Mouse (Mus musculus) kidney, postnatal 0 days (tissue): ENCODE results near the gene Kcnk18. TPM values are rescaled to one million over a fixed set of nuclear protein-coding genes. Genes with fewer than 3 reads are reported as not detected.

Source experiments
- ATAC-seq: fragments of 200-750 bp; cut with Nextera tagmentation; replicated peaks from 2 replicates; pipeline ENCODE4 v1.8.0; 2017; ENCODE audit warnings: low read depth, moderate number of reproducible peaks, moderate TSS enrichment, moderate library complexity; ENCODE audit not compliant: low FRiP score
- DNase-seq: peaks from one replicate; pipeline ENCODE4 v3.0.0-alpha.2; 2016; ENCODE audit warnings: low spot score
- H3K27ac ChIP-seq: fragments of 300-500 bp; sonication (generic); 2 replicates; pipeline ENCODE4 v1.5.1; 2014; ENCODE audit warnings: mild to moderate bottlenecking
- H3K27me3 ChIP-seq: fragments of 300-500 bp; sonication (generic); 2 replicates; pipeline ENCODE4 v1.6.1; 2014; ENCODE audit warnings: low read length, mixed read lengths; ENCODE audit not compliant: insufficient read depth
- H3K36me3 ChIP-seq: fragments of 300-500 bp; sonication (generic); 2 replicates; pipeline ENCODE4 v1.6.1; 2014; ENCODE audit warnings: low read length, mixed read lengths; ENCODE audit not compliant: insufficient read depth
- H3K4me1 ChIP-seq: fragments of 300-500 bp; sonication (generic); replicated peaks from 2 replicates; pipeline ENCODE4 v1.6.1; 2014; ENCODE audit warnings: antibody characterized with exemption, low read length, mixed read lengths; ENCODE audit not compliant: insufficient read depth
- H3K4me2 ChIP-seq: fragments of 300-500 bp; sonication (generic); 2 replicates; pipeline ENCODE4 v1.6.1; 2014; ENCODE audit warnings: mild to moderate bottlenecking, low read length, moderate library complexity, mixed read lengths
- H3K4me3 ChIP-seq: fragments of 300-500 bp; sonication (generic); replicated peaks from 2 replicates; pipeline ENCODE4 v1.5.1; 2014; ENCODE audit warnings: low read depth, low read length
- H3K9ac ChIP-seq: fragments of 300-500 bp; sonication (generic); 2 replicates; pipeline ENCODE4 v1.6.1; 2014; ENCODE audit warnings: low read depth, low read length
- H3K9me3 ChIP-seq: fragments of 300-500 bp; sonication (generic); replicated peaks from 2 replicates; pipeline ENCODE4 v1.6.1; 2016; ENCODE audit warnings: low read length, inconsistent platforms, mixed read lengths
- CTCF ChIP-seq: IDR thresholded peaks from 2 replicates; pipeline ENCODE4 v1.5.1; 2016; ENCODE audit warnings: antibody characterized with exemption, low read depth, mild to moderate bottlenecking, moderate library complexity
- WGBS: fragments of 180-500 bp; shearing (Covaris S2); extraction: QIAGEN DNeasy Blood & Tissue Kit; methylation state at CpG from one replicate; pipeline ENCODE4 v1.1.7; 2014; 5-methylcytosine and 5-hydroxymethylcytosine counted together
- polyA plus RNA-seq: library from polyadenylated mRNA; unstranded; fragments of >200 nt; fragmentation: Nextera tagmentation; extraction: Ambion mirVana; gene quantifications from 2 replicates; pipeline ENCODE4 v1.2.1, GENCODE M21; 2015

The Kcnk18 gene
- polyA plus RNA-seq, 1 experiment from 2014 or later = not detected

- H3K9ac ChIP-seq = no peak overlapping the region
- no peak overlapping the region for H3K4me2 ChIP-seq
- no peak overlapping the region for H3K4me3 ChIP-seq
- H3K27ac ChIP-seq = no peak overlapping the region
- no peaks in the 10 kb centered on the region for H3K36me3 ChIP-seq
- WGBS = 63% methylated on average over 2 of the region's 2 CpGs
- no peaks in the 10 kb centered on the region for H3K27me3 ChIP-seq
- no peak for DNase-seq
- peaks cover 5% of the 10 kb centered on the region; the same call in 1 of the 2 replicates for H3K9me3 ChIP-seq
- ATAC-seq = no peak
- no peak for TF ChIP-seq CTCF
- H3K4me1 ChIP-seq = no peaks in the 10 kb centered on the region
These were observed 33.6 kb downstream of the Kcnk18 start for GRCm38 (mm10) chr19:59252651-59253050.

- DNase-seq = no peak
- Histone ChIP-seq H3K4me3 (no peak overlapping the region), H3K27ac (no peak overlapping the region), H3K4me1 (0 out of 2 replicates have a peak, but pooled peaks cover 3% of the 10 kb centered on the region), H3K27me3 (0 out of 2 replicates have a peak, but pooled peaks cover 8% of the 10 kb centered on the region), H3K9ac (no peak overlapping the region), H3K9me3 (peaks cover 5% of the 10 kb centered on the region; the same call in 1 of the 2 replicates), H3K4me2 (no peak overlapping the region), H3K36me3 (no peaks in the 10 kb centered on the region)
- TF ChIP-seq CTCF = no peak
- no peak for ATAC-seq
- 58% methylated on average over 5 of the region's 5 CpGs for WGBS
These were observed 40.6 kb downstream of the Kcnk18 start for GRCm38 (mm10) chr19:59259633-59260032.

- H3K27ac ChIP-seq = no peak within 1 kb of the TSS
- peak within 1 kb of the TSS; percentile 73 for H3K4me2 ChIP-seq
- peaks cover 5% of the 10 kb centered on the region; the same call in 1 of the 2 replicates for H3K9me3 ChIP-seq
- whole genome bisulfite sequencing = under 1% methylated on average over 54 of the region's 55 CpGs
- H3K9ac ChIP-seq = peak within 1 kb of the TSS; percentile 27; the same call in 1 of the 2 replicates
- 0 out of 2 replicates have a peak, but pooled peaks cover 3% of the 10 kb centered on the region for H3K4me1 ChIP-seq
- no peak for TF ChIP-seq CTCF
- no peaks in the 10 kb centered on the region for H3K36me3 ChIP-seq
- ATAC-seq = no peak; the same call in 1 of the 2 replicates
- H3K27me3 ChIP-seq = 0 out of 2 replicates have a peak, but pooled peaks cover 8% of the 10 kb centered on the region
- DNase-seq = peak; percentile 33
- peak within 1 kb of the TSS; percentile 34 for H3K4me3 ChIP-seq
These were observed 41.9 kb downstream of the Kcnk18 start, which contains the start of gene Slc18a2 for GRCm38 (mm10) chr19:59260718-59261442. TSS of gene Slc18a2 (plus strand) at chr19:59260896.

- H3K27ac ChIP-seq = no peak overlapping the region
- H3K9me3 ChIP-seq = peaks cover 5% of the 10 kb centered on the region; the same call in 1 of the 2 replicates
- 0 out of 2 replicates have a peak, but pooled peaks cover 3% of the 10 kb centered on the region for H3K4me1 ChIP-seq
- no peaks in the 10 kb centered on the region for H3K36me3 ChIP-seq
- peak overlapping the region; percentile 73 for H3K4me2 ChIP-seq
- H3K4me3 ChIP-seq = no peak overlapping the region
- DNase-seq (peak; percentile 9), ATAC-seq (no peak)
- no peak overlapping the region for H3K9ac ChIP-seq
- 0 out of 2 replicates have a peak, but pooled peaks cover 8% of the 10 kb centered on the region for H3K27me3 ChIP-seq
- no peak for TF ChIP-seq CTCF
- WGBS = 42% methylated on average over 7 of the region's 7 CpGs
These were observed 42.6 kb downstream of the Kcnk18 start for GRCm38 (mm10) chr19:59261604-59262003.

GRCm38 (mm10) chr19:59263171-59263570, 44.2 kb downstream of the Kcnk18 start:
- no peak for ATAC-seq
- Histone ChIP-seq H3K9me3 (no peaks in the 10 kb centered on the region), H3K27ac (no peak overlapping the region), H3K9ac (no peak overlapping the region), H3K36me3 (no peaks in the 10 kb centered on the region), H3K4me3 (no peak overlapping the region), H3K4me2 (no peak overlapping the region), H3K27me3 (0 out of 2 replicates have a peak, but pooled peaks cover 8% of the 10 kb centered on the region), H3K4me1 (0 out of 2 replicates have a peak, but pooled peaks cover 3% of the 10 kb centered on the region)
- no peak for TF ChIP-seq CTCF
- WGBS = 82% methylated on average over 9 of the region's 9 CpGs
- DNase-seq = no peak

GRCm38 (mm10) chr19:59264838-59265532, 46.0 kb downstream of the Kcnk18 start:
- Histone ChIP-seq H3K4me1 (0 out of 2 replicates have a peak, but pooled peaks cover 3% of the 10 kb centered on the region), H3K9me3 (no peaks in the 10 kb centered on the region), H3K27me3 (0 out of 2 replicates have a peak, but pooled peaks cover 8% of the 10 kb centered on the region), H3K36me3 (no peaks in the 10 kb centered on the region), H3K27ac (no peak overlapping the region), H3K9ac (no peak overlapping the region), H3K4me2 (no peak overlapping the region), H3K4me3 (no peak overlapping the region)
- no peak for TF ChIP-seq CTCF
- ATAC-seq = no peak
- no peak for DNase-seq
- WGBS = 86% methylated on average over 9 of the region's 9 CpGs
